Mouse (Mus musculus): ENCODE measurements around the gene Aldh1l1. TPM values are rescaled to one million over a fixed set of nuclear protein-coding genes. Genes with fewer than 3 reads are reported as not detected.

Aldh1l1 gene
- 1.1 and 1.5 TPM in 2 replicates for polyA plus RNA-seq (2015; fragmentation: Nextera tagmentation; extraction: Ambion mirVana)

- no peak within 1 kb of the TSS for H3K4me2 ChIP-seq
These were observed at the start of gene Aldh1l1 for GRCm38 (mm10) chr6:90486176-90486921. TSS of gene Aldh1l1 (plus strand) at chr6:90486427.

GRCm38 (mm10) chr6:90437041-90437440 is 49.2 kb upstream of the Aldh1l1 start:
- Histone ChIP-seq H3K9ac (no peak overlapping the region), H3K27ac (replicated peaks) (no peak overlapping the region), H3K36me3 (no peaks in the 10 kb centered on the region), H3K4me3 (no peak overlapping the region), H3K27me3 (replicated peaks) (0 out of 2 replicates have a peak, but pooled peaks cover 8% of the 10 kb centered on the region), H3K4me2 (no peak overlapping the region), H3K9me3 (no peaks in the 10 kb centered on the region), H3K4me1 (no peaks in the 10 kb centered on the region)
- WGBS, result 78% methylated on average over 3 of the region's 3 CpGs
- ATAC-seq (ENCODE audit: extremely low read depth, insufficient number of reproducible peaks, low FRiP score, low TSS enrichment), result no peak

More at GRCm38 (mm10) chr6:90486176-90486921, at the start of gene Aldh1l1:
- Histone ChIP-seq H3K4me1 (no peaks in the 10 kb centered on the region), H3K4me3 (no peak within 1 kb of the TSS), H3K27ac (replicated peaks) (no peak within 1 kb of the TSS), H3K36me3 (no peaks in the 10 kb centered on the region), H3K27me3 (replicated peaks) (no peaks in the 10 kb centered on the region), H3K9ac (no peak within 1 kb of the TSS), H3K9me3 (no peaks in the 10 kb centered on the region)
- WGBS, result 67% methylated on average over 12 of the region's 12 CpGs
- ATAC-seq (ENCODE audit: extremely low read depth, insufficient number of reproducible peaks, low FRiP score, low TSS enrichment), result no peak

GRCm38 (mm10) chr6:90446883-90447282 is 39.3 kb upstream of the Aldh1l1 start:
- 52% methylated on average over 4 of the region's 4 CpGs for WGBS
- Histone ChIP-seq H3K4me1 (0 out of 2 replicates have a peak, but pooled peaks cover 7% of the 10 kb centered on the region), H3K27ac (replicated peaks) (no peak overlapping the region), H3K36me3 (no peaks in the 10 kb centered on the region), H3K4me3 (no peak overlapping the region), H3K9me3 (no peaks in the 10 kb centered on the region), H3K27me3 (replicated peaks) (peaks cover 11% of the 10 kb centered on the region; the same call in 1 of the 2 replicates), H3K4me2 (no peak overlapping the region), H3K9ac (no peak overlapping the region)
- ATAC-seq (ENCODE audit: extremely low read depth, insufficient number of reproducible peaks, low FRiP score, low TSS enrichment), result no peak

- no peak for ATAC-seq (ENCODE audit: extremely low read depth, insufficient number of reproducible peaks, low FRiP score, low TSS enrichment)
- 15% methylated on average over 7 of the region's 7 CpGs for WGBS
- H3K9me3 ChIP-seq, result no peaks in the 10 kb centered on the region
- H3K4me2 ChIP-seq, result no peak overlapping the region
- no peak overlapping the region for H3K9ac ChIP-seq
- no peak overlapping the region for H3K27ac ChIP-seq (replicated peaks)
- H3K36me3 ChIP-seq, result no peaks in the 10 kb centered on the region
- 0 out of 2 replicates have a peak, but pooled peaks cover 7% of the 10 kb centered on the region for H3K4me1 ChIP-seq
- H3K27me3 ChIP-seq (replicated peaks), result peaks cover 11% of the 10 kb centered on the region; the same call in 1 of the 2 replicates
- no peak overlapping the region for H3K4me3 ChIP-seq
These were observed 36.0 kb upstream of the Aldh1l1 start for GRCm38 (mm10) chr6:90450179-90450578.

GRCm38 (mm10) chr6:90450697-90451096 is 35.5 kb upstream of the Aldh1l1 start:
- Histone ChIP-seq H3K9me3 (no peaks in the 10 kb centered on the region), H3K4me2 (no peak overlapping the region), H3K27ac (replicated peaks) (no peak overlapping the region), H3K36me3 (no peaks in the 10 kb centered on the region), H3K4me3 (no peak overlapping the region), H3K4me1 (0 out of 2 replicates have a peak, but pooled peaks cover 7% of the 10 kb centered on the region), H3K27me3 (replicated peaks) (peaks cover 11% of the 10 kb centered on the region; the same call in 1 of the 2 replicates), H3K9ac (no peak overlapping the region)
- WGBS, result 68% methylated on average over 5 of the region's 5 CpGs
- ATAC-seq (ENCODE audit: extremely low read depth, insufficient number of reproducible peaks, low FRiP score, low TSS enrichment), result no peak

GRCm38 (mm10) chr6:90451512-90451911 is 34.7 kb upstream of the Aldh1l1 start:
- H3K4me3 ChIP-seq, result no peak overlapping the region
- no peaks in the 10 kb centered on the region for H3K9me3 ChIP-seq
- no peaks in the 10 kb centered on the region for H3K36me3 ChIP-seq
- ATAC-seq (ENCODE audit: extremely low read depth, insufficient number of reproducible peaks, low FRiP score, low TSS enrichment), result no peak
- 84% methylated on average over 5 of the region's 5 CpGs for WGBS
- no peak overlapping the region for H3K4me2 ChIP-seq
- H3K4me1 ChIP-seq, result 0 out of 2 replicates have a peak, but pooled peaks cover 7% of the 10 kb centered on the region
- peaks cover 11% of the 10 kb centered on the region; the same call in 1 of the 2 replicates for H3K27me3 ChIP-seq (replicated peaks)
- H3K27ac ChIP-seq (replicated peaks), result no peak overlapping the region
- no peak overlapping the region for H3K9ac ChIP-seq

GRCm38 (mm10) chr6:90452603-90453002 is 33.6 kb upstream of the Aldh1l1 start:
- H3K4me2 ChIP-seq, result no peak overlapping the region
- no peaks in the 10 kb centered on the region for H3K36me3 ChIP-seq
- 0 out of 2 replicates have a peak, but pooled peaks cover 3% of the 10 kb centered on the region for H3K4me1 ChIP-seq
- no peak overlapping the region for H3K27ac ChIP-seq (replicated peaks)
- no peak overlapping the region for H3K9ac ChIP-seq
- peaks cover 11% of the 10 kb centered on the region; the same call in 1 of the 2 replicates for H3K27me3 ChIP-seq (replicated peaks)
- no peak for ATAC-seq (ENCODE audit: extremely low read depth, insufficient number of reproducible peaks, low FRiP score, low TSS enrichment)
- H3K9me3 ChIP-seq, result no peaks in the 10 kb centered on the region
- H3K4me3 ChIP-seq, result no peak overlapping the region

- Histone ChIP-seq H3K4me2 (no peak overlapping the region), H3K4me3 (no peak overlapping the region), H3K27ac (replicated peaks) (no peak overlapping the region), H3K9me3 (no peaks in the 10 kb centered on the region), H3K9ac (no peak overlapping the region), H3K36me3 (no peaks in the 10 kb centered on the region), H3K4me1 (0 out of 2 replicates have a peak, but pooled peaks cover 3% of the 10 kb centered on the region), H3K27me3 (replicated peaks) (peaks cover 3% of the 10 kb centered on the region; the same call in 1 of the 2 replicates)
- WGBS, result 80% methylated on average over 5 of the region's 5 CpGs
- no peak for ATAC-seq (ENCODE audit: extremely low read depth, insufficient number of reproducible peaks, low FRiP score, low TSS enrichment)
These were observed 32.5 kb upstream of the Aldh1l1 start for GRCm38 (mm10) chr6:90453751-90454150.

GRCm38 (mm10) chr6:90457421-90457820 is 28.8 kb upstream of the Aldh1l1 start:
- Histone ChIP-seq H3K4me2 (no peak overlapping the region), H3K9me3 (no peaks in the 10 kb centered on the region), H3K27ac (replicated peaks) (no peak overlapping the region), H3K4me3 (no peak overlapping the region), H3K9ac (no peak overlapping the region), H3K36me3 (no peaks in the 10 kb centered on the region), H3K27me3 (replicated peaks) (peaks cover 29% of the 10 kb centered on the region), H3K4me1 (peaks cover 4% of the 10 kb centered on the region; the same call in 1 of the 2 replicates)
- no peak for ATAC-seq (ENCODE audit: extremely low read depth, insufficient number of reproducible peaks, low FRiP score, low TSS enrichment)
- 76% methylated on average over 2 of the region's 2 CpGs for WGBS

- no peak overlapping the region for H3K4me2 ChIP-seq
- no peak overlapping the region for H3K4me3 ChIP-seq
- no peak overlapping the region for H3K27ac ChIP-seq (replicated peaks)
- 54% methylated on average over 2 of the region's 2 CpGs for WGBS
- H3K36me3 ChIP-seq, result no peaks in the 10 kb centered on the region
- H3K4me1 ChIP-seq, result peaks cover 22% of the 10 kb centered on the region
- peaks cover 40% of the 10 kb centered on the region for H3K27me3 ChIP-seq (replicated peaks)
- H3K9me3 ChIP-seq, result no peaks in the 10 kb centered on the region
- H3K9ac ChIP-seq, result no peak overlapping the region
- ATAC-seq (ENCODE audit: extremely low read depth, insufficient number of reproducible peaks, low FRiP score, low TSS enrichment), result no peak
These were observed 25.0 kb upstream of the Aldh1l1 start for GRCm38 (mm10) chr6:90461181-90461580.

GRCm38 (mm10) chr6:90461771-90462170 is 24.5 kb upstream of the Aldh1l1 start:
- peaks cover 2% of the 10 kb centered on the region; the same call in 1 of the 2 replicates for H3K36me3 ChIP-seq
- H3K4me2 ChIP-seq, result peak overlapping the region; percentile 95
- ATAC-seq (ENCODE audit: extremely low read depth, insufficient number of reproducible peaks, low FRiP score, low TSS enrichment), result no peak
- H3K27ac ChIP-seq (replicated peaks), result no peak overlapping the region
- H3K9ac ChIP-seq, result peak overlapping the region; percentile 84; the same call in 1 of the 2 replicates
- H3K27me3 ChIP-seq (replicated peaks), result peaks cover 40% of the 10 kb centered on the region
- peaks cover 22% of the 10 kb centered on the region for H3K4me1 ChIP-seq
- H3K9me3 ChIP-seq, result no peaks in the 10 kb centered on the region
- 15% methylated on average over 12 of the region's 12 CpGs for WGBS
- H3K4me3 ChIP-seq, result peak overlapping the region; percentile 64

All from heart, embryonic 13.5 days (tissue).